Mouse (Mus musculus): ENCODE measurements around the gene Lypd8. TPM values are rescaled to one million over a fixed set of nuclear protein-coding genes. Genes with fewer than 3 reads are reported as not detected.
"Not testable (repeated sequence)": the region's sequence is repeated elsewhere in the genome, so short reads cannot be mapped to it uniquely, and the experiment has no call there.

Gene Lypd8
- total and polyA plus RNA-seq, 2 experiments = 4.0 TPM; not detected in 1

GRCm38 (mm10) chr11:58354476-58354875 lies 24.4 kb upstream of the Lypd8 start:
- DNase-seq (ENCODE audit: extremely low read depth, low read depth, low spot score) = no peak
- no peaks in the 10 kb centered on the region for H3K79me2 ChIP-seq (ENCODE audit: control insufficient read depth, insufficient read depth, low read length)
- H3K9ac ChIP-seq (ENCODE audit: low read depth, low read length) = no peak overlapping the region
- TF ChIP-seq POLR2A (IDR thresholded peaks at IDR 0.05; ENCODE audit: extremely low read depth, insufficient read depth, low read length) (no peak), CTCF (IDR thresholded peaks at IDR 0.05; ENCODE audit: low read depth, low read length) (no peak)
- no peaks in the 10 kb centered on the region for H3K36me3 ChIP-seq (ENCODE audit: control insufficient read depth, insufficient read depth, low read length)
- no peaks in the 10 kb centered on the region for H3K27me3 ChIP-seq (ENCODE audit: control insufficient read depth, insufficient read depth, low read length)
- WGBS = 62% methylated on average over 10 of the region's 10 CpGs
- no peak overlapping the region for H3K4me3 ChIP-seq (ENCODE audit: insufficient read depth, low read depth, low read length)
- H3K27ac ChIP-seq (replicated peaks; ENCODE audit: insufficient read depth, low read depth, low read length) = no peak overlapping the region
- H3K4me1 ChIP-seq (ENCODE audit: control insufficient read depth, insufficient read depth, low read length) = no peaks in the 10 kb centered on the region

- 76% methylated on average over 3 of the region's 3 CpGs for WGBS
- no peak for DNase-seq (ENCODE audit: extremely low read depth, low read depth, low spot score)
- Histone ChIP-seq H3K36me3 (ENCODE audit: control insufficient read depth, insufficient read depth, low read length) (no peaks in the 10 kb centered on the region), H3K4me1 (ENCODE audit: control insufficient read depth, insufficient read depth, low read length) (no peaks in the 10 kb centered on the region), H3K4me3 (ENCODE audit: insufficient read depth, low read depth, low read length) (no peak overlapping the region), H3K79me2 (ENCODE audit: control insufficient read depth, insufficient read depth, low read length) (no peaks in the 10 kb centered on the region), H3K27me3 (ENCODE audit: control insufficient read depth, insufficient read depth, low read length) (no peaks in the 10 kb centered on the region), H3K27ac (replicated peaks; ENCODE audit: insufficient read depth, low read depth, low read length) (no peak overlapping the region), H3K9ac (ENCODE audit: low read depth, low read length) (no peak overlapping the region)
- TF ChIP-seq POLR2A (IDR thresholded peaks at IDR 0.05; ENCODE audit: extremely low read depth, insufficient read depth, low read length) (no peak), CTCF (IDR thresholded peaks at IDR 0.05; ENCODE audit: low read depth, low read length) (no peak)
Measured at GRCm38 (mm10) chr11:58354927-58355326, 23.9 kb upstream of the Lypd8 start.

- Histone ChIP-seq H3K27me3 (ENCODE audit: control insufficient read depth, insufficient read depth, low read length) (no peaks in the 10 kb centered on the region), H3K27ac (replicated peaks; ENCODE audit: insufficient read depth, low read depth, low read length) (no peak overlapping the region), H3K9ac (ENCODE audit: low read depth, low read length) (no peak overlapping the region), H3K4me1 (ENCODE audit: control insufficient read depth, insufficient read depth, low read length) (no peaks in the 10 kb centered on the region), H3K4me3 (ENCODE audit: insufficient read depth, low read depth, low read length) (no peak overlapping the region), H3K79me2 (ENCODE audit: control insufficient read depth, insufficient read depth, low read length) (no peaks in the 10 kb centered on the region), H3K36me3 (ENCODE audit: control insufficient read depth, insufficient read depth, low read length) (no peaks in the 10 kb centered on the region)
- 87% methylated on average over 3 of the region's 3 CpGs for WGBS
- DNase-seq (ENCODE audit: extremely low read depth, low read depth, low spot score) = no peak
- TF ChIP-seq CTCF (IDR thresholded peaks at IDR 0.05; ENCODE audit: low read depth, low read length) = no peak
- TF ChIP-seq POLR2A (IDR thresholded peaks at IDR 0.05; ENCODE audit: extremely low read depth, insufficient read depth, low read length) = no peak
Measured at GRCm38 (mm10) chr11:58357042-58357441, 21.8 kb upstream of the Lypd8 start.

GRCm38 (mm10) chr11:58357844-58358534 lies 20.9 kb upstream of the Lypd8 start:
- H3K4me1 ChIP-seq (ENCODE audit: control insufficient read depth, insufficient read depth, low read length) = no peaks in the 10 kb centered on the region
- DNase-seq (ENCODE audit: extremely low read depth, low read depth, low spot score) = no peak
- H3K4me3 ChIP-seq (ENCODE audit: insufficient read depth, low read depth, low read length) = no peak overlapping the region
- H3K27ac ChIP-seq (replicated peaks; ENCODE audit: insufficient read depth, low read depth, low read length) = no peak overlapping the region
- no peak overlapping the region for H3K9ac ChIP-seq (ENCODE audit: low read depth, low read length)
- no peaks in the 10 kb centered on the region for H3K79me2 ChIP-seq (ENCODE audit: control insufficient read depth, insufficient read depth, low read length)
- H3K27me3 ChIP-seq (ENCODE audit: control insufficient read depth, insufficient read depth, low read length) = no peaks in the 10 kb centered on the region
- TF ChIP-seq CTCF (IDR thresholded peaks at IDR 0.05; ENCODE audit: low read depth, low read length) (no peak), POLR2A (IDR thresholded peaks at IDR 0.05; ENCODE audit: extremely low read depth, insufficient read depth, low read length) (no peak)
- WGBS = 80% methylated on average over 6 of the region's 6 CpGs
- H3K36me3 ChIP-seq (ENCODE audit: control insufficient read depth, insufficient read depth, low read length) = no peaks in the 10 kb centered on the region

GRCm38 (mm10) chr11:58362562-58362961 lies 16.3 kb upstream of the Lypd8 start:
- no CpG with 5 or more reads among the region's 6 CpGs for WGBS
- not testable (repeated sequence) for DNase-seq (ENCODE audit: extremely low read depth, low read depth, low spot score); H3K9ac ChIP-seq (ENCODE audit: low read depth, low read length); H3K27me3 ChIP-seq (ENCODE audit: control insufficient read depth, insufficient read depth, low read length); H3K27ac ChIP-seq (replicated peaks; ENCODE audit: insufficient read depth, low read depth, low read length); H3K4me1 ChIP-seq (ENCODE audit: control insufficient read depth, insufficient read depth, low read length); H3K79me2 ChIP-seq (ENCODE audit: control insufficient read depth, insufficient read depth, low read length); H3K36me3 ChIP-seq (ENCODE audit: control insufficient read depth, insufficient read depth, low read length); H3K4me3 ChIP-seq (ENCODE audit: insufficient read depth, low read depth, low read length)

- Histone ChIP-seq H3K4me3 (ENCODE audit: insufficient read depth, low read depth, low read length) (no peak overlapping the region), H3K27me3 (ENCODE audit: control insufficient read depth, insufficient read depth, low read length) (no peaks in the 10 kb centered on the region), H3K36me3 (ENCODE audit: control insufficient read depth, insufficient read depth, low read length) (no peaks in the 10 kb centered on the region), H3K79me2 (ENCODE audit: control insufficient read depth, insufficient read depth, low read length) (no peaks in the 10 kb centered on the region), H3K9ac (ENCODE audit: low read depth, low read length) (no peak overlapping the region), H3K4me1 (ENCODE audit: control insufficient read depth, insufficient read depth, low read length) (no peaks in the 10 kb centered on the region), H3K27ac (replicated peaks; ENCODE audit: insufficient read depth, low read depth, low read length) (no peak overlapping the region)
- 67% methylated on average over 3 of the region's 3 CpGs for WGBS
- TF ChIP-seq CTCF (IDR thresholded peaks at IDR 0.05; ENCODE audit: low read depth, low read length) (no peak), POLR2A (IDR thresholded peaks at IDR 0.05; ENCODE audit: extremely low read depth, insufficient read depth, low read length) (no peak)
- no peak for DNase-seq (ENCODE audit: extremely low read depth, low read depth, low spot score)
Measured at GRCm38 (mm10) chr11:58364454-58364853, 14.4 kb upstream of the Lypd8 start.

GRCm38 (mm10) chr11:58366191-58366590 lies 12.7 kb upstream of the Lypd8 start:
- not testable (repeated sequence) for H3K4me3 ChIP-seq (ENCODE audit: insufficient read depth, low read depth, low read length); H3K27me3 ChIP-seq (ENCODE audit: control insufficient read depth, insufficient read depth, low read length)
- WGBS = no CpG with 5 or more reads among the region's 6 CpGs

More at GRCm38 (mm10) chr11:58366191-58366590, 12.7 kb upstream of the Lypd8 start:
- H3K9ac ChIP-seq (ENCODE audit: low read depth, low read length); H3K36me3 ChIP-seq (ENCODE audit: control insufficient read depth, insufficient read depth, low read length); H3K4me1 ChIP-seq (ENCODE audit: control insufficient read depth, insufficient read depth, low read length); H3K27ac ChIP-seq (replicated peaks; ENCODE audit: insufficient read depth, low read depth, low read length); DNase-seq (ENCODE audit: extremely low read depth, low read depth, low spot score); H3K79me2 ChIP-seq (ENCODE audit: control insufficient read depth, insufficient read depth, low read length): not testable (repeated sequence)
